In genomic region chr17:43403851-43404250, GRCm38 (mm10) we compare ENCODE assay signal across 24 mouse cellular contexts. TPM values are rescaled to one million over a fixed set of nuclear protein-coding genes. Genes with fewer than 3 reads are reported as not detected.
"Had no signal": no experiment of that assay in that cellular context is flagged by ENCODE, and none has a peak within 500 bp of the region (broad histone marks: within the 10 kb centered on the region; RNA-seq: fewer than 3 reads in every experiment).

No protein-coding gene starts in this region.

- H3K36me3 ChIP-seq: liver, embryonic 15.5 days; lung, embryonic 15.5 days; midbrain, embryonic 10.5 days; midbrain, embryonic 12.5 days; neural tube, embryonic 12.5 days had no signal

- H3K27ac ChIP-seq: liver, embryonic 15.5 days; lung, embryonic 15.5 days; macrophage; midbrain, embryonic 10.5 days; midbrain, embryonic 12.5 days; neural tube, embryonic 12.5 days had no signal

- H3K27me3 ChIP-seq: liver, embryonic 15.5 days; lung, embryonic 15.5 days; midbrain, embryonic 12.5 days; neural tube, embryonic 12.5 days had no signal

- H3K4me3 ChIP-seq: liver, embryonic 15.5 days; lung, embryonic 15.5 days; midbrain, embryonic 10.5 days; midbrain, embryonic 12.5 days; myocyte; neural tube, embryonic 12.5 days had no signal

- H3K9me3 ChIP-seq: liver, embryonic 15.5 days; lung, embryonic 15.5 days; midbrain, embryonic 10.5 days; midbrain, embryonic 12.5 days; neural tube, embryonic 12.5 days had no signal

- H3K4me2 ChIP-seq: liver, embryonic 15.5 days; lung, embryonic 15.5 days; midbrain, embryonic 12.5 days; neural tube, embryonic 12.5 days had no signal

- ATAC-seq: liver, postnatal 0 days; lung, postnatal 0 days; midbrain, embryonic 16.5 days had no signal

- H3K9ac ChIP-seq: liver, embryonic 15.5 days; liver, postnatal 0 days; lung, embryonic 15.5 days; midbrain, embryonic 12.5 days; neural tube, embryonic 12.5 days had no signal

- H3K4me1 ChIP-seq: liver, embryonic 15.5 days; neural tube, embryonic 12.5 days had no signal

- DNase-seq: liver, postnatal 0 days; lung, adult 2 months; lung, postnatal 14 days; lung, postnatal 36 days; midbrain, embryonic 14.5 days; retina, postnatal 1 day; right cerebral cortex, adult 18-20 months; right cerebral cortex, postnatal 25 days; right cerebral cortex, postnatal 4 days; spleen, adult 18-20 months; thymus, adult 18-20 months; thymus, postnatal 14 days; thymus, postnatal 36 days had no signal

RNA-seq across cellular contexts. Expression of gene Adgrf5, which starts 43.6 kb away (rescaled TPM):
- total RNA-seq: megakaryocyte-erythroid progenitor cell, adult 5-6 weeks; neutrophil, adult 5-6 weeks had no signal
